Mouse (Mus musculus): ENCODE results near the gene Cenpo. TPM values are rescaled to one million over a fixed set of nuclear protein-coding genes. Genes with fewer than 3 reads are reported as not detected.

Gene Cenpo
- total RNA-seq, 2 experiments from 2014 or later = 4.9 to 5.1 TPM

DNA sequence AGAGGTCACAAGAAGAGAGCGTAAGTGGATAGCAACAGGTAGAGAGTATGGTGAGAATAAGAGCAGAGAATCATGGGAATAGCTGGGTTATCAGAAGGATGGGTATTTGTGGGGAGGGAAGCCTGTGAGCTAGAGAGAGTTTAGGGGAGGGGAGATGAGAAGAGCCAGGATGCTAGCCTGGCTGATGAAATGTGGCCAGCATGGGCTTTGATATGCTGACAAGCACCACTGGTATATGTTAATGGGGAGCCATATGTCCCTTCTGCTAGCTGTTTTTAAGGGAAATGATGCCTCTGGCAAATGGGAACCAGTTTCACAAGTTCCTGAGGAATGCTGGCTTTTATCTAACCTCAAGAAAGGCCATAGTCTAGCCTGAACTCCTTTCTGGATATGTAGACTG lies 65.0 kb downstream of the Cenpo start:
- H3K27ac ChIP-seq = no peak overlapping the region
- DNase-seq (ENCODE audit: extremely low spot score in 1 of 2, low spot score in 2 of 2) = no peak
- intact Hi-C loops (cut with DNase I) = no loop called here
- H3K4me3 ChIP-seq = no peak overlapping the region
- TF ChIP-seq CTCF (IDR thresholded peaks at IDR 0.05) = no peak

DNA sequence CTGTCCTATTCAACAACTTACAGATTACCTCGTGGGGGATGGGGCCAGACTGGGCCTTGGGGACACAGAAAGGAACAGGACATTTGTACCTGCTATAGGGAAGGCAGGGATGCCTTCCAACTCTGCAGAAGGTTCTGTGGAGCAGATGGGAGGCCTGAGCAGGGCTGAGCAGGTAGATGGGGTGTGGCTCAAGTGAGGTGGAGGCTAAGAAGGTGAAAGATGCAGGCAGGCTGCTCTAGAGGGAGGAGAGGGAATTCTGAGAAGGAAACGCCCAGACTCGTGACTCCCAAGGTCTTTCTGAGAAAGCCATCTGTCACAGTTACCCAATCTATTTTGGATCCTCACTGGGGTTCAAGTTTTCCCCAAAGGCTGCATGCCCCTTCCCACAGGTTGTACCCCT lies 67.1 kb downstream of the Cenpo start:
- Histone ChIP-seq H3K27ac (no peak overlapping the region), H3K4me3 (no peak overlapping the region)
- no peak for DNase-seq (ENCODE audit: extremely low spot score in 1 of 2, low spot score in 2 of 2)
- TF ChIP-seq CTCF (IDR thresholded peaks at IDR 0.05) = no peak
- intact Hi-C loops (cut with DNase I) = no loop called here

DNA sequence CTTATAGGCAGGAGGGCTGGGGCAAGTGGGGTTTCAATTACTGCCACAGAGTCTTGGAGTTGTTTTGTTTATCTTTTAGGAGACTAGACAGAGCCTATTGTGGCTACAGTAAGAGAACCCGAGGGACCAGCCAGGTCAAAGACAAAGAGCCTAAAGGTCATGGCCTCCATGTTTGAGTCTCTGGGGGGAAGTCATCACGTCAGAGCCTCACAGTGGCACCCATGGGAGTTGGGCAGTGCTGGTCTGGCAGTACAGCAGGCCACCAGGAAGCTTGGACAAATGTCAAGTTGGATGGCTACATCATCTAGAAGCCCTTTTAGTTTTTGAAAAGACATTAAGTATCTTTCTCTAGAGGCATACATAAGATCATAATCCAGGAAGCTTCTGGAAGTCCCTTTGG lies 71.2 kb downstream of the Cenpo start:
- no peak for DNase-seq (ENCODE audit: extremely low spot score in 1 of 2, low spot score in 2 of 2)
- Histone ChIP-seq H3K27ac (no peak overlapping the region), H3K4me3 (no peak overlapping the region)
- no peak for TF ChIP-seq CTCF (IDR thresholded peaks at IDR 0.05)
- intact Hi-C loops (cut with DNase I) = no loop called here

DNA sequence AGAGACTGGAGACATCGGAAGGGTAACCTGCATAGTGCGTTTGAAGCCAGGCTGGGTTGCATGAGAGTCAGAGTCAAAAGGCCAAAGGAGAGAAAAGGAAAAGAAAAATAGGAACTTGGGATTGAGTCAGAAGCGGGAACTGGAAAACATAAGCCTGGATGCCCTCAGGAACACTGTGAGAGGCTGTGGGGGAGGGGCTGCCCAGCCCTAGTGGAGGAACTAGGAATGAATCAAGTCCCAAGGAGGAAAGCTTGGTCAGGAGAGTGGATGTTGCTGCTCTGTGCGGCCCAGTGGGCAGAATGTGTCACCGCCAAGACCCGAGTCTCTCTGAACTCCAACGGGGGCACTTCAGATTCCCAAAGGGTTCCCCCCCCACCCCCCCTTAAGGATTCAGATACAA lies 73.8 kb downstream of the Cenpo start:
- no peak overlapping the region for H3K4me3 ChIP-seq
- no peak for DNase-seq (ENCODE audit: extremely low spot score in 1 of 2, low spot score in 2 of 2)
- TF ChIP-seq CTCF (IDR thresholded peaks at IDR 0.05) = peak; percentile 21
- intact Hi-C loops (cut with DNase I) = no loop called here
- H3K27ac ChIP-seq = no peak overlapping the region

DNA sequence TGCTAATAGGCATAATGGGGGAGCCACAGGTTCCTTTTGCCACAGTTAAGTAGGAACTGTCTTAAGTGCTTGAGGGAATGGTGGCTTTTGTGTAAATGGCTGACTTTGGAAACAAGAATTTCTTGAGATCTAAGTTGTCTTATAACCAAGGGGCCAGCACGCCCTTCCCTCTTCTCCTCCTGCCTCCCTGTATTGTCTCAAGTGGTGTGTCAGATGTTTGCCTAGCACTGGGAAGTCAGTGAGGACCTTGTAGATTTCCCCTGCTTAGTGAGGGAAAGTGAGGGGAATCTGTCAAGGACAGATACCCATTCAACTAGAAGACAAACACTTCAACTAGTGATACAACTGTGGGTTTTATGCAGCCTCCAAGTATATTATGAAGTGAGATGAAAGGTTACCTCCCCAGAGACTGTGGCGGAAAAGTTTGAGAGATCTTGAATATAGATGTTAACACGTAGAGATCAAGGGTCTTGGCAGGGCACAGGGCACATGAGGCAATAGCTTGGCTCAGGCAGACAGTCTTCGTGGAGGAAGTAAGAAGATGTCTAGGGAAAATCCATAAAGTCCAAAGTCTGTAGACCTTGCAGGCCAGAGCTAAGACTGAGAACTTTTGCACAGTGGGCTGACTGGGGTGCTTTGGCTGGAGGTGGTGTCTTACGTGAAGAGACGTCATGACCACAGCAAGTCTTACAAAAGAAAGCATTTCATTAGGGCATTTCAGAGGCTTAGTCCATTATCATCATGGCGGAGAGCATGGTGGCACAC lies 75.0 kb downstream of the Cenpo start:
- no peak for TF ChIP-seq CTCF (IDR thresholded peaks at IDR 0.05)
- no peak for DNase-seq (ENCODE audit: extremely low spot score in 1 of 2, low spot score in 2 of 2)
- H3K4me3 ChIP-seq = no peak overlapping the region
- no peak overlapping the region for H3K27ac ChIP-seq
- intact Hi-C loops (cut with DNase I) = no loop called here

DNA sequence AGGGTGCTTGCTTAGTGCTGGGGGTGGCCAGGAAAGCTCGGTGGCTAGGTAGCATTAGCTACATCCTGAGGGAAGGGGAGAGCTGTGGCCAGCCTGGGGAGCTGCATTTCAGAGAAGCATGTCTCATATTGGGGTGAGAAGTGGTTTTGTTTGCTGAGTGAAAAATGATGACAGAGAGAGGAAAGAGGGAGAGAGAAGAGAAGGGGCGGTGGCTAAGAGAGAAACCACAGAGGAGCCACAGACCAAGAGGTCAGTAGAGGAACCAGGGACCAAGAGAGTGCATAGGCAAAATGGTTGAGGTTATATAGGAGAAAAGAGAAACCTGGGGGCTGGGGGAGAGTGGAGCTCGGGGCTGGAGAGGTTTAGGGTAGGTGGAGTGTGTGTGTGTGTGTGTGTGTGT lies 75.9 kb downstream of the Cenpo start:
- intact Hi-C loops (cut with DNase I) = no loop called here
- no peak for DNase-seq (ENCODE audit: extremely low spot score in 1 of 2, low spot score in 2 of 2)
- no peak for TF ChIP-seq CTCF (IDR thresholded peaks at IDR 0.05)
- Histone ChIP-seq H3K27ac (no peak overlapping the region), H3K4me3 (no peak overlapping the region)

GRCm38 (mm10) chr12:4157466-4157865 lies 76.6 kb downstream of the Cenpo start:
- DNase-seq (ENCODE audit: extremely low spot score in 1 of 2, low spot score in 2 of 2) = no peak
- Histone ChIP-seq H3K27ac (no peak overlapping the region), H3K4me3 (no peak overlapping the region)
- no peak for TF ChIP-seq CTCF (IDR thresholded peaks at IDR 0.05)
- intact Hi-C loops (cut with DNase I) = no loop called here

DNA sequence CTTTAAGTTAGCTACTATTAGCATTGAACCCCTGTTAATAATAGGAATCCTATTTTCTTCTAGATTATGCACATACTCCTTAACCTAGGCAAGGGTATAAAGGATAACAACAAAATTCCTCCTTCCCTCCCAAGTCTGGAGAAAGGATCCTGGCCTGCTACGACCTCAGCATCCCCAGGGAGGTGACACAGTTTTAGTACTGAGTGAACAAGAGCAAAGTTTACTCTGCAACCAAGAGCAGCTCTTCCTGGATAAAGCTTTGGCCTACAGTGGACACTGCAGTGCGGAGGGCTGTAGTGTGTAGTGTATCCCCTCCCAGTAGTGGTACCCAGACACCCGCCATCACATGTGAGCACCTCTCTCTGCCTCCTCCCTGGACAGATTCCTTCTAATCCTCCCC lies 82.1 kb downstream of the Cenpo start:
- intact Hi-C loops (cut with DNase I) = no loop called here
- no peak for TF ChIP-seq CTCF (IDR thresholded peaks at IDR 0.05)
- Histone ChIP-seq H3K4me3 (no peak overlapping the region), H3K27ac (no peak overlapping the region)
- no peak for DNase-seq (ENCODE audit: extremely low spot score in 1 of 2, low spot score in 2 of 2)

DNA sequence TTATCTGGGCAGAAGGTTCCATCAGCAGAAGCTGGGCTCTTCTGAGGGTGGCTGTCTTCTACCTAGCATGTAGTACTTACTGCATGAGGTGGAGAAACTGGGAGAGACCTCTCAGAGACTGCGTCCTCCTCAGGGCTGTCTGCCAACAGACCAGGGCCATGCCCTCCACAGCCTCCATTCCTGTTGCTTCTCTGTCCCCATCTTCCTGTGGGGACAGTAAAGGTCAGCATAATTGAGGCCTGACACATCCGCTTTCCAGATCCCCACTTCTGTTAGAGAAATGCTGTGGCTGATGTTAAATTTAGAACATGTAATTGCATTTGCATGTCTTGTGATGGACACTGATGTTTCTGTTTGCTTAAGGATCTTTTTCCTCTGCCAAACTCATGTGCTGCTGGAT lies 83.2 kb downstream of the Cenpo start:
- H3K27ac ChIP-seq = peak overlapping the region; percentile 38; the same call in 1 of the 2 replicates
- H3K4me3 ChIP-seq = no peak overlapping the region
- DNase-seq (ENCODE audit: extremely low spot score in 1 of 2, low spot score in 2 of 2) = no peak
- no peak for TF ChIP-seq CTCF (IDR thresholded peaks at IDR 0.05)
- intact Hi-C loops (cut with DNase I) = no loop called here

Other genes with a start within 250 kb of the Cenpo start
- gene Efr3b, start 195.4 kb downstream of the Cenpo start, total RNA-seq (2021) = 100 to 1,000 TPM; 104 to 114 TPM
- gene Dnajc27, start 151.7 kb downstream of the Cenpo start, total RNA-seq (2021) = 10 to 100 TPM; 91.0 to 95.8 TPM
- 10 to 100 TPM; 51.4 to 53.8 TPM for gene Adcy3, start 101.2 kb downstream of the Cenpo start, total RNA-seq (2021)
- 1 to 10 TPM; 8.2 to 8.7 TPM for gene Ptrhd1, start 267 bp downstream of the Cenpo start, total RNA-seq (2021)
- gene Ncoa1, start 242.9 kb upstream of the Cenpo start, total RNA-seq (2021) = 100 to 1,000 TPM; 109 to 115 TPM

Data from left cerebral cortex, adult 2 months (tissue).